Mouse (Mus musculus) hindbrain, embryonic 12.5 days (tissue): ENCODE data around the gene Rab21. TPM values are rescaled to one million over a fixed set of nuclear protein-coding genes. Genes with fewer than 3 reads are reported as not detected.

ENCODE experiments used
- ATAC-seq: fragments of 200-750 bp; cut with Nextera tagmentation; 2 replicates; pipeline ENCODE4 v1.8.0; 2017; ENCODE audit warnings: moderate TSS enrichment; ENCODE audit not compliant: low FRiP score
- H3K27ac ChIP-seq: fragments of 300-500 bp; sonication (generic); 2 replicates; pipeline ENCODE4 v1.5.1; 2016; ENCODE audit warnings: mild to moderate bottlenecking
- H3K27me3 ChIP-seq: fragments of 300-500 bp; sonication (generic); 2 replicates; pipeline ENCODE4 v1.6.1; 2016; ENCODE audit warnings: mild to moderate bottlenecking
- H3K36me3 ChIP-seq: fragments of 300-500 bp; sonication (generic); 2 replicates; pipeline ENCODE4 v1.6.1; 2016; ENCODE audit warnings: mild to moderate bottlenecking
- H3K4me1 ChIP-seq: fragments of 300-500 bp; sonication (generic); 2 replicates; pipeline ENCODE4 v1.6.1; 2016
- H3K4me2 ChIP-seq: fragments of 300-500 bp; sonication (generic); replicated peaks from 2 replicates; pipeline ENCODE4 v1.6.1; 2016; ENCODE audit warnings: mild to moderate bottlenecking
- H3K4me3 ChIP-seq: fragments of 300-500 bp; sonication (generic); 2 replicates; pipeline ENCODE4 v1.5.1; 2016; ENCODE audit warnings: mild to moderate bottlenecking
- H3K9ac ChIP-seq: fragments of 300-500 bp; sonication (generic); 2 replicates; pipeline ENCODE4 v1.6.1; 2016; ENCODE audit warnings: mild to moderate bottlenecking, moderate library complexity
- H3K9me3 ChIP-seq: fragments of 300-500 bp; sonication (generic); replicated peaks from 2 replicates; pipeline ENCODE4 v1.6.1; 2016; ENCODE audit warnings: mild to moderate bottlenecking
- WGBS: fragments of 180-500 bp; shearing (Covaris S2); methylation state at CpG from one replicate; pipeline ENCODE4 v1.1.7; 2016; 5-methylcytosine and 5-hydroxymethylcytosine counted together
- polyA plus RNA-seq: library from polyadenylated mRNA; unstranded; fragments of >200 nt; fragmentation: Nextera tagmentation; extraction: Ambion mirVana; gene quantifications from 2 replicates; pipeline ENCODE4 v1.2.1, GENCODE M21; 2016

The Rab21 gene
- polyA plus RNA-seq, 1 experiment from 2014 or later, result 6.8 TPM

- Histone ChIP-seq H3K27me3 (no peaks in the 10 kb centered on the region), H3K36me3 (no peaks in the 10 kb centered on the region), H3K27ac (no peak overlapping the region), H3K4me3 (no peak overlapping the region), H3K9me3 (no peaks in the 10 kb centered on the region), H3K4me1 (no peaks in the 10 kb centered on the region), H3K4me2 (no peak overlapping the region), H3K9ac (no peak overlapping the region)
- ATAC-seq, result no peak
- 91% methylated on average over 2 of the region's 2 CpGs for whole genome bisulfite sequencing
Measured at GRCm38 (mm10) chr10:115262261-115262660, 53.1 kb downstream of the Rab21 start.

- Histone ChIP-seq H3K27me3 (no peaks in the 10 kb centered on the region), H3K4me2 (no peak overlapping the region), H3K4me3 (no peak overlapping the region), H3K9me3 (no peaks in the 10 kb centered on the region), H3K36me3 (no peaks in the 10 kb centered on the region), H3K4me1 (no peaks in the 10 kb centered on the region), H3K9ac (no peak overlapping the region), H3K27ac (no peak overlapping the region)
- WGBS, result 94% methylated on average over 3 of the region's 3 CpGs
- no peak for ATAC-seq
Measured at GRCm38 (mm10) chr10:115261428-115261827, 54.0 kb downstream of the Rab21 start.

- H3K4me2 ChIP-seq, result no peak overlapping the region
- H3K27ac ChIP-seq, result no peak overlapping the region
- no peak overlapping the region for H3K4me3 ChIP-seq
- H3K27me3 ChIP-seq, result no peaks in the 10 kb centered on the region
- no peaks in the 10 kb centered on the region for H3K36me3 ChIP-seq
- no peak for ATAC-seq
- H3K9me3 ChIP-seq, result no peaks in the 10 kb centered on the region
- WGBS, result 83% methylated on average over 5 of the region's 5 CpGs
- H3K9ac ChIP-seq, result no peak overlapping the region
- peaks cover 3% of the 10 kb centered on the region; the same call in 1 of the 2 replicates for H3K4me1 ChIP-seq
Measured at GRCm38 (mm10) chr10:115256162-115256561, 59.2 kb downstream of the Rab21 start.

GRCm38 (mm10) chr10:115253521-115253920 lies 61.9 kb downstream of the Rab21 start:
- Histone ChIP-seq H3K36me3 (no peaks in the 10 kb centered on the region), H3K4me3 (no peak overlapping the region), H3K27me3 (no peaks in the 10 kb centered on the region), H3K4me2 (no peak overlapping the region), H3K4me1 (peaks cover 8% of the 10 kb centered on the region), H3K9ac (no peak overlapping the region), H3K27ac (no peak overlapping the region), H3K9me3 (no peaks in the 10 kb centered on the region)
- WGBS, result 78% methylated on average over 3 of the region's 3 CpGs
- no peak for ATAC-seq

GRCm38 (mm10) chr10:115252321-115252757 lies 63.1 kb downstream of the Rab21 start:
- WGBS, result 16% methylated on average over 10 of the region's 10 CpGs

GRCm38 (mm10) chr10:115251088-115251934 lies 64.1 kb downstream of the Rab21 start, which contains the start of gene Tbc1d15:
Gene Tbc1d15 (minus strand): TSS chr10:115251467.
- peak; percentile 98 for ATAC-seq
- H3K4me2 ChIP-seq, result peak within 1 kb of the TSS; percentile 70
- peaks cover 13% of the 10 kb centered on the region for H3K4me1 ChIP-seq
- no peaks in the 10 kb centered on the region for H3K36me3 ChIP-seq
- H3K4me3 ChIP-seq, result peak within 1 kb of the TSS; percentile 94
- peak within 1 kb of the TSS; percentile 85 for H3K9ac ChIP-seq
- no peak within 1 kb of the TSS for H3K27ac ChIP-seq
- H3K9me3 ChIP-seq, result no peaks in the 10 kb centered on the region
- no peaks in the 10 kb centered on the region for H3K27me3 ChIP-seq
- WGBS, result under 1% methylated on average over 67 of the region's 67 CpGs

More at GRCm38 (mm10) chr10:115252321-115252757, 63.1 kb downstream of the Rab21 start:
- Histone ChIP-seq H3K27ac (no peak overlapping the region), H3K27me3 (no peaks in the 10 kb centered on the region), H3K36me3 (no peaks in the 10 kb centered on the region), H3K4me2 (peak overlapping the region; percentile 70), H3K4me1 (peaks cover 13% of the 10 kb centered on the region), H3K4me3 (peak overlapping the region; percentile 94), H3K9ac (peak overlapping the region; percentile 54; the same call in 1 of the 2 replicates), H3K9me3 (no peaks in the 10 kb centered on the region)
- ATAC-seq, result peak; percentile 12; the same call in 1 of the 2 replicates

- peak; percentile 20; the same call in 1 of the 2 replicates for ATAC-seq
- H3K9me3 ChIP-seq, result no peaks in the 10 kb centered on the region
Measured at GRCm38 (mm10) chr10:115250235-115251087, 64.9 kb downstream of the Rab21 start.

GRCm38 (mm10) chr10:115248041-115248440 lies 67.4 kb downstream of the Rab21 start:
- WGBS, result 27% methylated on average over 7 of the region's 7 CpGs
- Histone ChIP-seq H3K27me3 (no peaks in the 10 kb centered on the region), H3K36me3 (no peaks in the 10 kb centered on the region), H3K4me2 (no peak overlapping the region), H3K4me1 (peaks cover 13% of the 10 kb centered on the region), H3K9ac (no peak overlapping the region), H3K27ac (no peak overlapping the region), H3K4me3 (no peak overlapping the region), H3K9me3 (no peaks in the 10 kb centered on the region)
- ATAC-seq, result no peak

More at GRCm38 (mm10) chr10:115250235-115251087, 64.9 kb downstream of the Rab21 start:
- H3K4me2 ChIP-seq, result peak overlapping the region; percentile 70
- no peaks in the 10 kb centered on the region for H3K27me3 ChIP-seq
- WGBS, result 31% methylated on average over 38 of the region's 38 CpGs
- peak overlapping the region; percentile 94 for H3K4me3 ChIP-seq
- peaks cover 13% of the 10 kb centered on the region for H3K4me1 ChIP-seq
- H3K9ac ChIP-seq, result peak overlapping the region; percentile 85
- H3K36me3 ChIP-seq, result no peaks in the 10 kb centered on the region
- no peak overlapping the region for H3K27ac ChIP-seq

- Histone ChIP-seq H3K4me2 (no peak overlapping the region), H3K9ac (no peak overlapping the region), H3K9me3 (no peaks in the 10 kb centered on the region), H3K27me3 (no peaks in the 10 kb centered on the region), H3K36me3 (peaks cover under 1% of the 10 kb centered on the region; the same call in 1 of the 2 replicates), H3K27ac (no peak overlapping the region), H3K4me3 (no peak overlapping the region), H3K4me1 (peaks cover 13% of the 10 kb centered on the region)
- ATAC-seq, result no peak
- 95% methylated on average over 2 of the region's 2 CpGs for WGBS
Measured at GRCm38 (mm10) chr10:115245488-115245887, 69.9 kb downstream of the Rab21 start.

- peaks cover 15% of the 10 kb centered on the region for H3K36me3 ChIP-seq
- no peak for ATAC-seq
- H3K4me2 ChIP-seq, result no peak overlapping the region
- peaks cover 3% of the 10 kb centered on the region; the same call in 1 of the 2 replicates for H3K4me1 ChIP-seq
- H3K9me3 ChIP-seq, result no peaks in the 10 kb centered on the region
- H3K27ac ChIP-seq, result no peak overlapping the region
- no peaks in the 10 kb centered on the region for H3K27me3 ChIP-seq
- WGBS, result 82% methylated on average over 8 of the region's 8 CpGs
- H3K9ac ChIP-seq, result no peak overlapping the region
- no peak overlapping the region for H3K4me3 ChIP-seq
Measured at GRCm38 (mm10) chr10:115241082-115241595, 74.3 kb downstream of the Rab21 start.

- no peak for ATAC-seq
- H3K9ac ChIP-seq, result no peak overlapping the region
- 93% methylated on average over 4 of the region's 4 CpGs for WGBS
- peaks cover 3% of the 10 kb centered on the region; the same call in 1 of the 2 replicates for H3K4me1 ChIP-seq
- peaks cover 15% of the 10 kb centered on the region for H3K36me3 ChIP-seq
- H3K27me3 ChIP-seq, result no peaks in the 10 kb centered on the region
- H3K27ac ChIP-seq, result no peak overlapping the region
- no peak overlapping the region for H3K4me2 ChIP-seq
- no peak overlapping the region for H3K4me3 ChIP-seq
- H3K9me3 ChIP-seq, result no peaks in the 10 kb centered on the region
Measured at GRCm38 (mm10) chr10:115237931-115238330, 77.5 kb downstream of the Rab21 start.
